Mouse (Mus musculus) spleen, postnatal 14 days (tissue): Measurements from ENCODE around the gene Atf5.

ENCODE experiments used
- DNase-seq, 2 experiments: peaks; one replicate each; pipeline ENCODE4 v3.0.0; 2021 to 2022; ENCODE audit warnings: low spot score in 2 of 2

Atf5 gene

GRCm38 (mm10) chr7:44770046-44770578 is 46.3 kb downstream of the Atf5 start:
- peak in 1 of 2 experiments; percentile 19 for DNase-seq

- peak; percentile 16 to 24 for DNase-seq
These were observed 48.3 kb downstream of the Atf5 start for GRCm38 (mm10) chr7:44768129-44768528.
